Mouse (Mus musculus): ENCODE results near the gene Cox16. TPM values are rescaled to one million over a fixed set of nuclear protein-coding genes. Genes with fewer than 3 reads are reported as not detected.
A peak's percentile ranks its signal among the peaks of the same experiment; 100 is the strongest.

Cox16 gene
- total RNA-seq, 2 experiments from 2014 or later: 37.6 to 38.3 TPM

- no peak for DNase-seq (ENCODE audit: low spot score in 2 of 2)
These were observed 153.8 kb downstream of the Cox16 start for GRCm38 (mm10) chr12:81331046-81331638.

- no peak for DNase-seq (ENCODE audit: low spot score in 2 of 2)
These were observed 159.9 kb downstream of the Cox16 start for GRCm38 (mm10) chr12:81324991-81325390.

- DNase-seq (ENCODE audit: low spot score in 2 of 2): peak in 1 of 2 experiments; percentile 59
These were observed 160.8 kb downstream of the Cox16 start for GRCm38 (mm10) chr12:81324116-81324515.

- DNase-seq (ENCODE audit: low spot score in 2 of 2): no peak
These were observed 163.9 kb downstream of the Cox16 start for GRCm38 (mm10) chr12:81321021-81321420.

- no peak for DNase-seq (ENCODE audit: low spot score in 2 of 2)
These were observed 167.1 kb downstream of the Cox16 start for GRCm38 (mm10) chr12:81317811-81318210.

GRCm38 (mm10) chr12:81315953-81316352 is 169.0 kb downstream of the Cox16 start:
- DNase-seq (ENCODE audit: low spot score in 2 of 2): peak in 1 of 2 experiments; percentile 22

Other genes with a start within 250 kb of the Cox16 start
- gene Slc8a3, start 151.9 kb downstream of the Cox16 start, total RNA-seq (2021): 10 to 100 TPM; 10.5 to 13.6 TPM
- gene Gm4787, start 105.7 kb downstream of the Cox16 start, total RNA-seq (2021): 1 to 10 TPM; 1.6 to 1.8 TPM
- gene Adam4, start 63.2 kb downstream of the Cox16 start, total RNA-seq (2021): 1 to 10 TPM; 2.4 to 3.2 TPM
- gene Gm20498, start 47.8 kb upstream of the Cox16 start, total RNA-seq (2021): 10 to 100 TPM; 33.6 to 40.9 TPM
- gene Synj2bp, start 47.8 kb upstream of the Cox16 start, total RNA-seq (2021): 10 to 100 TPM; 21.9 to 22.5 TPM
- gene Adam21, start 83.3 kb upstream of the Cox16 start, total RNA-seq (2021): under 1 TPM in 1 of 2 experiments, not detected in 1; 0.38 TPM
- 10 to 100 TPM; 21.9 to 23.8 TPM for gene Med6, start 109.9 kb upstream of the Cox16 start, total RNA-seq (2021)
- gene Ttc9, start 146.1 kb upstream of the Cox16 start, total RNA-seq (2021): 10 to 100 TPM; 49.8 to 50.4 TPM

Data from layer of hippocampus, postnatal 14 days (tissue).